Mouse (Mus musculus) Patski (cell line): Measurements from ENCODE around the gene Tnfrsf9. TPM values are rescaled to one million over a fixed set of nuclear protein-coding genes. Genes with fewer than 3 reads are reported as not detected.
A peak's percentile ranks its signal among the peaks of the same experiment; 100 is the strongest.
"Not testable (repeated sequence)": the region's sequence is repeated elsewhere in the genome, so short reads cannot be mapped to it uniquely, and the experiment has no call there.

ENCODE experiments used
- ATAC-seq: fragments of 100-300 bp; one replicate; pipeline ENCODE4 v1.8.0; 2021
- CTCF ChIA-PET: fragments of 350-600 bp; sonication (Branson Sonifier 250); formaldehyde crosslinking; loops from one replicate; lab custom pipeline; 2022; ENCODE audit warnings: inconsistent platforms; lab: Charles Lee
- POLR2A ChIA-PET: fragments of 350-600 bp; sonication (Branson Sonifier 250); formaldehyde crosslinking; loops from one replicate; lab custom pipeline; 2022; ENCODE audit warnings: antibody characterized with exemption, inconsistent platforms; lab: Charles Lee
- DNase-seq: peaks from one replicate; pipeline ENCODE4 v3.0.0-alpha.2; 2011; ENCODE audit warnings: low read depth, low spot score
- H3K27me3 ChIP-seq: fragments of 371-371 bp; one replicate; pipeline ENCODE4 v1.5.1; 2021
- CTCF ChIP-seq: fragments of 100-300 bp; IDR thresholded peaks from one replicate; pipeline ENCODE4 v1.5.1; 2021
- in situ Hi-C: fragments of 300-500 bp; cut with MboI; formaldehyde crosslinking; loops from 3 replicates; pipeline ENCODE4 v1.11.1; 2018; ENCODE audit warnings: low pct_unique_long_range_greater_than_20kb, mixed read lengths
- polyA plus RNA-seq: library from polyadenylated mRNA; unstranded; gene quantifications from one replicate; pipeline ENCODE4 v1.2.3, GENCODE M21; 2021

Tnfrsf9 gene
- polyA plus RNA-seq, 1 experiment from 2014 or later: 2.1 TPM

DNA sequence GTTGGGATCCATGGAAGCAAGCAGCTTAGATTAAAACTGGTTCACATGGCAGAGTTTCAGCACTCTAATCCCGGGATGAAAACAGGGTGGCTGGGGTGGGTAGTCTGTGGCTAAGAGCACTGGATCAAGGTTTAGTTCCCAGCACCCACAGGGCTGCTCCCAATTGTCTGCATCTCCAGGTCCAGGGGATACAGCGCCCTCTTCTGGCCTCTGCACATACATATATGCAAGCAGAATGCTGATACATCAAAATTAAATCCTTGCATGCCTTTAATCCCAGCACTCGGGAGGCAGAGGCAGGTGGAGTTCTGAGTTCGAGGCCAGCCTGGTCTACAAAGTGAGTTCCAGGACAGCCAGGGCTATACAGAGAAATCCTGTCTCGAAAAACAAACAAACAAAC is 5.8 kb upstream of the Tnfrsf9 start:
- in situ Hi-C loops, DNase-seq, H3K27me3 ChIP-seq, ATAC-seq, CTCF ChIA-PET: not testable (repeated sequence)
- POLR2A ChIA-PET: interaction anchor here (0.7 kb wide), 1 partner anchor 8 kb away, joined by 3 read pairs; no protein-coding TSS in a partner anchor
- TF ChIP-seq CTCF: peak; percentile 48

DNA sequence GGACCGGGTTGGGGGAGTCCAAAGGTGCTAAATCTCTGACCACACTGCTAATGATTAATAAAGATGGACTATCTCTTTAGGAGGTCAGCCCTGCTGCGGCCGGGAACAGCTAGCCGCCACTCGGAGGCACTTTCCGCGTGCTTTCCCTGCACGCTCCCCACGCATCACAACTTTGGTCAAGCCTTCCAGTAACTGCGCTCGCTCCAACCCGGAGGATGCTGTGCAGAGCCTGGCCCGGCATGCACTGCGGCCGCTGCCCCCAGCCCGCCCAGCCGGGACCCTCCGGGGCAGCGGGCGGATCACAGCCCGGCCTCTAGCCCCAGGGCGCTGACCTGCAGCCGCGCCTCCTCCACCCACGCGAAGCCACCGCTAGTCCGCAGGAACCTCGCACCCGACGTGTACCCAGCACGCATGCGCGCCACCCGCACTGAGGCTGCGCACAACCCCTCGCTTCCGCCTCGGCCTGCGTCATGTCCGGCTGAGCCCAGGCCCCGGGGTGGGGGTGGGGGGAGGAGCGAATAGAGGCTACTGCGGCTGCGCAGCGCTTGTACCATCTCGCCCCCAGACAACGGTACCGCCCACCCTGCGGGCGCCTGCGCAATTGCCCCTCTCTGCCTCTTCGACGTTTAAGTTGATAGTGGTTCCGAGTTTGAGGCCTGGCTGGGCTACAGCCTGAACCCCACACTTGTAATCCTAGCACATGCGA is 4.8 kb upstream of the Tnfrsf9 start:
- no peak for DNase-seq
- H3K27me3 ChIP-seq: no peaks in the 10 kb centered on the region
- ChIA-PET POLR2A (no interaction called here), CTCF (interaction anchor here (1.3 kb wide), 1 partner anchor 284 kb away, joined by 3 read pairs; no protein-coding TSS in a partner anchor)
- ATAC-seq: peak; percentile 41
- no peak for TF ChIP-seq CTCF
- in situ Hi-C loops: no loop called here

DNA sequence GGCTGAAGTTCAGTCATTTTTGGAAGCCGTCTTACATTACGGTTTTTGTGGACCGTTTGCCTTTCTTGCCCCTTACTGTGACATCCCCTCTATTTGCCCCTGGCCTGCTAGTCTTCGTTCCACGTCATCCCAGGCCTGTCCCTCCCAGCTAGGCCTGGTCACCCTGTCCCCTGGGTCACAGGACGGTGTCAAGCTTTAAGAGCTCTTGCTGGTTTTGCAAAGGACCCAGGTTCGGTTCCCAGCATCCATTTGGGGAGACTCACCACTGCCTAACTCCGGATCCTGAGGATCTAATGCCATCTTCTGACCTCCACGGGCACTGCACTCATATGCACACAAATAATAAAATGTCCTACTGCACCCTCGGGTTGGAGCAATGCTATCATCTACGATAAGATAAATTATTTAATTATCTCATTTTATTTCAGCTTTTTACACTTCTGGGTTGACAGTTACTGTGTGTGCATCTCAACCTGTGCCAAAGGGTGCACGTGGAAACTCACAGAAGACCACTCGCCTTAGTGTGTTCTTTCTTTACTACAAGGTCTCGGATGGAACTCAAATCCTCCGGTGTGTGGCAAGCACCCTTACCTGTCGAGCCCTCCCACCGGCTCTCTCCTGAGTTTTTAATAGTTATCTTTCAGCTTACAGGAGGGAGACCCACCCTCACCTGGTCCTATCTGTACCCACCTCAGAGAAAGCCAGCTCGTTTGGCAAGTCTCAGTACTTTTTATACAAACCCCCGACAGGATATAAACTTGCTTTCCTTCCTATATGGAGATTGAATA is 4.0 kb upstream of the Tnfrsf9 start:
- H3K27me3 ChIP-seq: no peaks in the 10 kb centered on the region
- POLR2A ChIA-PET: no interaction called here
- CTCF ChIA-PET: interaction anchor here (1.3 to 1.4 kb wide), 2 partner anchors 8 to 284 kb away, joined by 3 to 8 read pairs; no protein-coding TSS in a partner anchor
- ATAC-seq: no peak
- peak; percentile 23 for TF ChIP-seq CTCF
- no peak for DNase-seq
- in situ Hi-C loops: no loop called here

DNA sequence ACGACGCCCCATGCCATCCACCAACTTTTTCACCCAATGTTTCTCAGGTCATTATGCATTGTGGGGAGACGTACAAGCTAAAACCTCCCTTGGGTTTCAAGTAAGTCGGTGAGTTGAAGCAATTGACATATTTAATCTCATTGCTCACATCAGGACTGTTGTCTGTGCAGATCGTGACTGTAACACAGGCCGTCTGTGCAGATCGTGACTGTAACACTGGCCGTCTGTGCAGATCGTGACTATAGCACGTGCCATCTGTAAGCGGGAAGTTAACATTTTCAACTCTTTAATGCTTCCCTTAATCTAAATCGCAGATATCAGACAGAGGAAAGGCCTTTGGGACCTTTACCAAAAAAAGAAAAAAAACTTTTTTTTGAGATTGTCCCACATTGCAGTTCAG is 619 bp upstream of the Tnfrsf9 start:
- in situ Hi-C loops: no loop called here
- ChIA-PET POLR2A (no interaction called here), CTCF (interaction anchor here (0.9 kb wide), 1 partner anchor 14 kb away, joined by 3 read pairs; no protein-coding TSS in a partner anchor)
- DNase-seq (no peak), ATAC-seq (no peak)
- H3K27me3 ChIP-seq: no peaks in the 10 kb centered on the region
- no peak for TF ChIP-seq CTCF

DNA sequence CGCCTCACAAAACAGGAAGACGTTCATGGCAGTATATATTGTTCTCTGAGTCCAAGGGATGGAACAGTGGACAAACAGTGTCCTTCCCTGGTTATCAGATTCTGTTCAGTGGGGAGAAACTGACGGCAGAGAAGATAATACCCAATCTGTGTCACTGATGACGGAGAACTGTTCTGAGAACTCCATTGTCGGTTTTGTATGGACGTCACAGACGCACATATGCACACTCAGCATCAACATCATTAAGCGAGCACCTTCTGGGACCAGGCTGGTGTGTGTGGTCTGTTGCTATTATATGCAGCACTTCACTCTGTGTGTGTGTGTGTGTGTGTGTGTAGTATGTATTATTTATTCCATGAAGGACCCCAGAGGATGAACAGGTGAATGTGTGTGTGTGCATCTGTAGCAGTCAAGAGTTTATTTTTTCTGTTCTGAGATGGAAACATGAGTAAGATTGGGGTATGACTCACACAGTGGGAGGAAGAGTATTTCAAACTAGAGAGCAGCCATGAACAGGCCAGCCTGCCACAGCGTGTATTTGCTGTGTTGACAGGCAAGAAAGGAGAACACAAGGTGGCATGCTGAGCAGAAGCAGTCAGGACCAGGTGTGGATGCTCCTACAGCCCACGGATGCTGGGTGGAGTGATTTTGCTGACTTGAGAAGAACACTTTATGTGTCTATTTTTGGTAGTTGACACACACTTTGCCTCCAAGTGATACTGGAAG is 982 bp downstream of the Tnfrsf9 start:
- in situ Hi-C loops: no loop called here
- no peak for TF ChIP-seq CTCF
- ChIA-PET POLR2A (no interaction called here), CTCF (no interaction called here)
- H3K27me3 ChIP-seq: no peaks in the 10 kb centered on the region
- ATAC-seq (no peak), DNase-seq (no peak)

DNA sequence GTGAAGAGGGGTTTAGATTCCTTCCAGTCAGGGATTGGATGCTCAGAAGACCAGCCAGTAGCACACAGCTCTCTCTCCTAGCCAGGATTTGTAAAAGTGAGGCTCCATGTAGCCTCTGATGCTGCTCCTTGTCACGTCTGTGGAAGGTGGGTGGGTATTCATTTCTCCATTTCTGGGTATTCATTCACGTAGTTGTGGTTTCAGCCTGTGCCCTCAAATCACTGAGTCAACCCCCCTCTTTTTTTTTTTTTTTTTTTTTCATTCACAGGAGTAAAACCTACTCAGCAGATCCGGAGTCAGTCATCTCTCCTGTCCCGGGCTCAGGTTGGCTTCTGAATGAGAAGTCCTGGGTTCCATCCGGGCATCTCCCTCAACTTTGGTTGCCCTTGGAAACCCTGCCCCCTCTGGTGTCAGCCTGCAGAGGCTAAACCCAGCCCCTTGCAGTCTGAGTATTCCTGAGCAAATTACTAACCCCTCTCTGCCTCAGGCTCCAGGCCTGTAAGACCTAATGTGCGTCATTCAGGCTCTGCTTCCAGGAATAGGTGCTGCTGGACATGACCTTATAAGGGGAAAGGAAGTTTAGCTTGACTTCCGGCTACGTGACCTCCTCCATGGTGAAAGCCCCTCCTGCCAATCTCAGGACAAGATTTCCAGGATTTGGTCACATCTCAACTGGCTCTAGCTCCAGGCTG is 3.1 kb downstream of the Tnfrsf9 start:
- DNase-seq: no peak

DNA sequence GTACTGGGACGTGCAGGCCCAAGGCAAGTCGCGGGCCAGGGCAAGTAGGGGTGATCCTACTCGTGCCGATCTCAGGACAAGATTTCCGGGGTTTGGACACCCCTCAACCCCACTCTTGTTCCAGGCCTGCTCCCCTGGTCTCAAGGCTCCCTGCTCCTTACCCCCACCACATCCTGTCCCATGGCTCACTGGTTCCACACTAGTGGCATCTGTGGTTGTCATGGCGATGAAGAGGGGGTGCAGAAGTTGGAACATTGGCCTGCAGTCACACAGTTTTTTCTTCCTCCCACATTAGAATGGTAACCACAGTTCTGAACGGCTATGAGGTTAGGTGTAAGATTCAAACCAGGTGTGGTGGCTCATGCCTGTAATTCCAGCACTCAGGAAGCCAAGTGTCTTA is 6.8 kb downstream of the Tnfrsf9 start:
- in situ Hi-C loops: no loop called here
- ChIA-PET POLR2A (no interaction called here), CTCF (no interaction called here)
- no peak for TF ChIP-seq CTCF
- H3K27me3 ChIP-seq: no peaks in the 10 kb centered on the region
- DNase-seq: no peak
- no peak for ATAC-seq

More for the DNA sequence above, 3.1 kb downstream of the Tnfrsf9 start:
- H3K27me3 ChIP-seq: no peaks in the 10 kb centered on the region
- in situ Hi-C loops: no loop called here
- TF ChIP-seq CTCF: no peak
- no peak for ATAC-seq
- POLR2A ChIA-PET: no interaction called here
- CTCF ChIA-PET: no interaction called here

DNA sequence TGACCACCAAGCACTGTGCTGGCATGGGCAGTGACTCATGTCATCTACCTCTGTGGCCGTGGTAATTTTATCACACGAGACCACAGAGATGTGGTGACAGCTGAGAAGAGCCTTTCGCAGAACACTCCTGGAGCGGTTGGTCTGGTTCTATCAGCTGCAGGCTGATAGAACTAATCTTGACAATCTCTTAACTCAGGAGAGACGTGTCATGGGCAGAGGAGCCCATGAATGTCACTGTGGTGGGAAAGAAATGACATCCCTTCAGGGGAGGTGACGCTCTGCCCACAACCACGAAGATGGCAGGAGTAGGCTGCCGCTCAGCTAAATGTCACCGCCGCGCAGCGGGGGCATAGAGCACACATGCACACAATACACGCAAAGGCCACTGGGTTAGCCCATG is 9.9 kb downstream of the Tnfrsf9 start:
- CTCF ChIA-PET: no interaction called here
- no peaks in the 10 kb centered on the region for H3K27me3 ChIP-seq
- ATAC-seq: no peak
- in situ Hi-C loops: no loop called here
- POLR2A ChIA-PET: no interaction called here
- DNase-seq: no peak
- TF ChIP-seq CTCF: no peak

DNA sequence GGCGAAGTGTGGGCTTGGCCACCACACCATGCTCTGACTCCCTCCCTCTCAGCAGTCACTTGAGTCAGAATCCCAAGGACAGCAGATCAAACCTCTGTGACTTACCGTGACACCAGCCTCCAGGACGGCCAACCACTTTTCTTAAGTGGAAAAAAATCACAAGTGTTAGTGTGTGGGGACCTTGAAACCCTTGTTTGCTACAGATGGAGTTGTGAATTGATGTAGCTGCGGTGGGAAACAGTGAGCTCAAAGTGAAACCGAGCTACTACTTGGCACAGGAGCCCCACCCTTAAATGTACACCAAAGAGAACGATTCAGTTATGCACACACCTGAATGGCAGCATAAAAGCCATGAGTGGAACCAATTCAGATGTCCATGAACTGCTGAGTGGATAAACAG is 10.6 kb downstream of the Tnfrsf9 start:
- DNase-seq (no peak), ATAC-seq (no peak)
- TF ChIP-seq CTCF: no peak
- ChIA-PET CTCF (no interaction called here), POLR2A (no interaction called here)
- no peaks in the 10 kb centered on the region for H3K27me3 ChIP-seq
- in situ Hi-C loops: no loop called here

DNA sequence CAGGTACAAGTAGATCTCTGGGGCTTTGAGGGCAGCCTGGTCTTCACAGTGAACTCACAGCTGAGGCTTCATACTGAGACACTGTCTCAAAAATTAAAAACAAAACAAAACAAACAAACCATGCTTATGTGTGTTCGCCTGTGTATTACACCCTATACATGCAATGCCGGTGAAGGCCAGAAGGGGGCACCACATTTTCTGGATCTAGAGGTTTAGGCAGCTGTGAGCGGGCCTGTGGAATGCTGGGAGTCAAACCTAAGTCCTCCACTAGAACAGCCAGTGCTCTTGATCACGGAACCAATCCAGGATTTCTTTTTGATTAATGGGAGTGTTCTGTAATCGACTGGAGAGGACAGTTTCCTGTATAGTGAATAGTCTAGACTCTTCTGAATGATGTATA is 11.6 kb downstream of the Tnfrsf9 start:
- ATAC-seq: no peak
- no peaks in the 10 kb centered on the region for H3K27me3 ChIP-seq
- in situ Hi-C loops: no loop called here
- ChIA-PET CTCF (no interaction called here), POLR2A (no interaction called here)
- no peak for DNase-seq
- TF ChIP-seq CTCF: no peak
